Mouse (Mus musculus) CH12.LX (cell line): ENCODE measurements around the gene Oprm1. TPM values are rescaled to one million over a fixed set of nuclear protein-coding genes. Genes with fewer than 3 reads are reported as not detected.
A peak's percentile ranks its signal among the peaks of the same experiment; 100 is the strongest.

ENCODE experiments used
- DNase-seq: peaks from one replicate; pipeline ENCODE4 v3.0.0-alpha.2; 2013; ENCODE audit errors: extremely low read depth
- H3K27ac ChIP-seq: 2 replicates; pipeline ENCODE4 v1.5.1; 2012; ENCODE audit warnings: low read depth, mild to moderate bottlenecking, control low read depth, moderate library complexity; ENCODE audit not compliant: insufficient read depth
- H3K27me3 ChIP-seq: replicated peaks from 2 replicates; pipeline ENCODE3; 2012; ENCODE audit warnings: inconsistent platforms
- H3K36me3 ChIP-seq, 2 experiments: replicated peaks in 1 of 2; 2 replicates each; pipeline versions ENCODE3 to v1.6.1; 2012; ENCODE audit warnings: inconsistent platforms in 1 of 2, low read length in 1 of 2, mild to moderate bottlenecking in 1 of 2, mixed read lengths in 1 of 2, moderate library complexity in 1 of 2; ENCODE audit not compliant: control insufficient read depth in 1 of 2, insufficient read depth in 1 of 2
- H3K4me1 ChIP-seq, 2 experiments: 2 replicates each; pipeline ENCODE4 v1.6.1; 2012; ENCODE audit warnings: inconsistent platforms in 1 of 2, moderate library complexity in 1 of 2; ENCODE audit not compliant: insufficient read depth in 2 of 2, control insufficient read depth in 1 of 2
- H3K4me2 ChIP-seq: 2 replicates; pipeline ENCODE4 v1.6.1; 2012; ENCODE audit warnings: low read depth, mild to moderate bottlenecking, control low read depth; ENCODE audit not compliant: poor library complexity, insufficient read depth, severe bottlenecking
- H3K4me3 ChIP-seq, 3 experiments: fragments of 150-350 bp in 1 of 3; sonication (generic) in 1 of 3; replicated peaks in 1 of 3; 2 replicates each; pipeline versions ENCODE3 to v1.5.1; 2011 to 2012; ENCODE audit warnings: low read depth in 2 of 3, low read length in 2 of 3, mild to moderate bottlenecking in 2 of 3, moderate library complexity in 2 of 3, control low read depth in 1 of 3, improper control_type of control experiment in 1 of 3, inconsistent platforms in 1 of 3, mixed read lengths in 1 of 3; ENCODE audit not compliant: poor library complexity in 1 of 3
- H3K79me2 ChIP-seq: replicated peaks from 2 replicates; pipeline ENCODE4 v1.6.1; 2012; ENCODE audit warnings: mild to moderate bottlenecking, moderate library complexity; ENCODE audit not compliant: control insufficient read depth, poor library complexity, insufficient read depth, severe bottlenecking; ENCODE audit errors: extremely low read depth
- H3K9ac ChIP-seq: 2 replicates; pipeline ENCODE4 v1.6.1; 2012; ENCODE audit warnings: low read depth, mild to moderate bottlenecking, control low read depth, moderate library complexity; ENCODE audit not compliant: insufficient read depth
- H3K9me3 ChIP-seq: replicated peaks from 2 replicates; pipeline ENCODE3; 2012; ENCODE audit warnings: low read length, inconsistent platforms, mixed read lengths
- BHLHE40 ChIP-seq: IDR thresholded peaks from 2 replicates; pipeline ENCODE4 v1.6.1; 2011; ENCODE audit warnings: mild to moderate bottlenecking, low read depth, low read length, improper control_type of control experiment
- CHD1 ChIP-seq: IDR thresholded peaks from 2 replicates; pipeline ENCODE4 v1.6.1; 2012; ENCODE audit warnings: low read depth, low read length, improper control_type of control experiment, inconsistent platforms
- CHD2 ChIP-seq: IDR thresholded peaks from 2 replicates; pipeline ENCODE4 v1.6.1; 2011; ENCODE audit warnings: low read length, improper control_type of control experiment
- CTCF ChIP-seq, 2 experiments: IDR thresholded peaks in 1 of 2; conservative IDR thresholded peaks in 1 of 2; 2 replicates each; pipeline ENCODE4 v1.5.1; 2011 to 2012; ENCODE audit warnings: low read depth in 2 of 2, low read length in 2 of 2, improper control_type of control experiment in 1 of 2, inconsistent platforms in 1 of 2, mild to moderate bottlenecking in 1 of 2, moderate library complexity in 1 of 2
- E2F4 ChIP-seq: IDR thresholded peaks from 2 replicates; pipeline ENCODE4 v1.6.1; 2011; ENCODE audit warnings: low read depth, low read length, improper control_type of control experiment; ENCODE audit not compliant: insufficient replicate concordance
- EP300 ChIP-seq: IDR thresholded peaks from 2 replicates; pipeline ENCODE4 v1.6.1; 2011; ENCODE audit warnings: low read length, improper control_type of control experiment
- GABPA ChIP-seq: IDR thresholded peaks from 2 replicates; pipeline ENCODE4 v1.6.1; 2012; ENCODE audit warnings: low read depth, low read length, improper control_type of control experiment, inconsistent platforms; ENCODE audit not compliant: insufficient replicate concordance
- IRF4 ChIP-seq: IDR thresholded peaks from 2 replicates; pipeline ENCODE4 v1.6.1; 2014; ENCODE audit warnings: low read depth, mild to moderate bottlenecking, inconsistent platforms, low read length, improper control_type of control experiment
- JUN ChIP-seq: IDR thresholded peaks from 2 replicates; pipeline ENCODE4 v1.6.1; 2011; ENCODE audit warnings: low read depth, mild to moderate bottlenecking, low read length, improper control_type of control experiment, moderate library complexity; ENCODE audit not compliant: insufficient read depth
- JUND ChIP-seq: conservative IDR thresholded peaks from 2 replicates; pipeline ENCODE4 v1.6.1; 2011; ENCODE audit warnings: low read depth, low read length, improper control_type of control experiment
- MAZ ChIP-seq: IDR thresholded peaks from 2 replicates; pipeline ENCODE4 v1.6.1; 2012; ENCODE audit warnings: low read depth, mild to moderate bottlenecking, inconsistent platforms, low read length, improper control_type of control experiment, moderate library complexity
- MEF2A ChIP-seq: IDR thresholded peaks from 2 replicates; pipeline ENCODE4 v1.6.1; 2014; ENCODE audit warnings: low read depth, mild to moderate bottlenecking, inconsistent platforms, low read length, improper control_type of control experiment, borderline replicate concordance
- MYC ChIP-seq: IDR thresholded peaks from 2 replicates; pipeline ENCODE4 v1.6.1; 2011; ENCODE audit warnings: low read depth, mild to moderate bottlenecking, improper control_type of control experiment, low read length
- NELFE ChIP-seq: IDR thresholded peaks from 2 replicates; pipeline ENCODE4 v1.6.1; 2011; ENCODE audit warnings: low read depth, low read length, improper control_type of control experiment
- PAX5 ChIP-seq: IDR thresholded peaks from 2 replicates; pipeline ENCODE4 v1.6.1; 2012; ENCODE audit warnings: low read length, inconsistent platforms, mixed read lengths
- POLR2A ChIP-seq: IDR thresholded peaks from 2 replicates; pipeline ENCODE4 v1.6.1; 2011; ENCODE audit warnings: low read depth, mild to moderate bottlenecking, improper control_type of control experiment, low read length
- POLR2AphosphoS2 ChIP-seq: IDR thresholded peaks from 2 replicates; pipeline ENCODE4 v1.6.1; 2011; ENCODE audit warnings: low read depth, low read length, improper control_type of control experiment
- RAD21 ChIP-seq: IDR thresholded peaks from 2 replicates; pipeline ENCODE4 v1.6.1; 2011; ENCODE audit warnings: low read depth, mild to moderate bottlenecking, low read length, improper control_type of control experiment, moderate library complexity
- RCOR1 ChIP-seq: conservative IDR thresholded peaks from 2 replicates; pipeline ENCODE4 v1.6.1; 2012; ENCODE audit warnings: low read depth, mild to moderate bottlenecking, inconsistent platforms, low read length, improper control_type of control experiment
- SMC3 ChIP-seq: IDR thresholded peaks from 2 replicates; pipeline ENCODE4 v1.6.1; 2011; ENCODE audit warnings: low read depth, low read length, improper control_type of control experiment
- USF1 ChIP-seq: IDR thresholded peaks from 2 replicates; pipeline ENCODE4 v1.6.1; 2014; ENCODE audit warnings: low read depth, mild to moderate bottlenecking, inconsistent platforms, low read length, improper control_type of control experiment
- USF2 ChIP-seq: conservative IDR thresholded peaks from 2 replicates; pipeline ENCODE4 v1.6.1; 2011; ENCODE audit warnings: low read depth, low read length, improper control_type of control experiment
- ZC3H11A ChIP-seq: IDR thresholded peaks from 2 replicates; pipeline ENCODE4 v1.6.1; 2012; ENCODE audit warnings: low read depth, mild to moderate bottlenecking, inconsistent platforms, low read length, improper control_type of control experiment
- ZKSCAN1 ChIP-seq: IDR thresholded peaks from 2 replicates; pipeline ENCODE4 v1.6.1; 2012; ENCODE audit warnings: low read depth, inconsistent platforms, low read length, improper control_type of control experiment, borderline replicate concordance
- ZMIZ1 ChIP-seq: IDR thresholded peaks from 2 replicates; pipeline ENCODE4 v1.6.1; 2012; ENCODE audit warnings: low read depth, mild to moderate bottlenecking, inconsistent platforms, low read length, improper control_type of control experiment
- ZNF384 ChIP-seq: IDR thresholded peaks from 2 replicates; pipeline ENCODE4 v1.6.1; 2012; ENCODE audit warnings: low read depth, low read length, improper control_type of control experiment, inconsistent platforms
- dilution Hi-C: fragments of 300-500 bp; cut with MboI; formaldehyde crosslinking; loops from 2 replicates; pipeline ENCODE4 v1.14.3; 2020; ENCODE audit warnings: low sequenced_read_pairs; ENCODE audit not compliant: extremely low pct_unique_long_range_greater_than_20kb, extremely low pct_ligation_motif_present
- in situ Hi-C: fragments of 300-500 bp; cut with MboI; formaldehyde crosslinking; loops from 3 replicates; pipeline ENCODE4 v1.14.3; 2019; ENCODE audit warnings: low sequenced_read_pairs, low pct_ligation_motif_present, low pct_unique_long_range_greater_than_20kb, mixed read lengths
- polyA plus RNA-seq: library from polyadenylated mRNA; unstranded; fragments of >175 nt; gene quantifications from 2 replicates; pipeline ENCODE4 v1.2.1, GENCODE M21; 2012; ENCODE audit warnings: low read depth; ENCODE audit not compliant: insufficient read length
- total RNA-seq, 2 experiments: library from RNA; depleted of rRNA; stranded (reverse); fragments of 300-350 nt in 1 of 2; fragments of >200 nt in 1 of 2; gene quantifications; 2 replicates each; pipeline ENCODE4 v1.2.3; 2012 to 2014

Gene Oprm1
- total and polyA plus RNA-seq, 3 experiments: not detected

- Histone ChIP-seq H3K9ac (no peak overlapping the region), H3K4me2 (no peak overlapping the region), H3K4me3 (no peak overlapping the region), H3K4me1 (peaks cover 5 to 33% of the 10 kb centered on the region in 2 experiments), H3K9me3 (peaks cover 6% of the 10 kb centered on the region), H3K79me2 (no peaks in the 10 kb centered on the region), H3K36me3 (no peaks in the 10 kb centered on the region), H3K27ac (no peak overlapping the region), H3K27me3 (no peaks in the 10 kb centered on the region)
- in situ Hi-C loops: loop anchor here (25.0 kb wide), 1 partner anchor 1257 kb away; the partner anchor contains the start of genes Fbxo5 and Mtrf1l
- dilution Hi-C loops: no loop called here
- no peak for TF ChIP-seq CHD1
- TF ChIP-seq EP300: no peak
- TF ChIP-seq MEF2A: no peak
- TF ChIP-seq SMC3: peak; percentile 62
- TF ChIP-seq JUND: no peak
- no peak for TF ChIP-seq IRF4
- TF ChIP-seq MAZ: no peak
- no peak for TF ChIP-seq ZKSCAN1
- no peak for TF ChIP-seq ZMIZ1
- peak; percentile 53 for TF ChIP-seq RAD21
- TF ChIP-seq RCOR1: no peak
- TF ChIP-seq JUN: no peak
- no peak for TF ChIP-seq USF1
- no peak for TF ChIP-seq POLR2AphosphoS2
- TF ChIP-seq BHLHE40: no peak
- TF ChIP-seq CTCF (conservative IDR thresholded peaks at IDR 0.05 in 1 of 2, IDR thresholded peaks at IDR 0.05 in 1 of 2; ENCODE audit: low read depth in 2 of 2, low read length in 2 of 2): peak in 1 of 2 experiments; percentile 66; a peak in 2 of 4 replicates
- no peak for TF ChIP-seq PAX5
- no peak for TF ChIP-seq CHD2
- TF ChIP-seq MYC: peak; percentile 69; the same call in 1 of the 2 replicates
- no peak for TF ChIP-seq ZNF384
- no peak for TF ChIP-seq POLR2A
- no peak for TF ChIP-seq USF2
- no peak for TF ChIP-seq E2F4
- TF ChIP-seq ZC3H11A: peak; percentile 27; the same call in 1 of the 2 replicates
- no peak for TF ChIP-seq NELFE
- TF ChIP-seq GABPA: no peak
- no peak for DNase-seq
Measured at GRCm38 (mm10) chr10:7069090-7069489, 310.8 kb downstream of the Oprm1 start.
